Mouse (Mus musculus) hindbrain, embryonic 15.5 days (tissue): ENCODE results near the gene Prdm5. TPM values are rescaled to one million over a fixed set of nuclear protein-coding genes. Genes with fewer than 3 reads are reported as not detected.

Source experiments
- ATAC-seq: fragments of 200-750 bp; cut with Nextera tagmentation; 2 replicates; pipeline ENCODE4 v1.8.0; 2017; ENCODE audit warnings: low read depth, moderate number of reproducible peaks, moderate TSS enrichment; ENCODE audit not compliant: low FRiP score
- H3K27ac ChIP-seq: fragments of 300-500 bp; sonication (generic); replicated peaks from 2 replicates; pipeline ENCODE4 v1.5.1; 2015; ENCODE audit warnings: mild to moderate bottlenecking, inconsistent platforms
- H3K27me3 ChIP-seq: fragments of 300-500 bp; sonication (generic); 2 replicates; pipeline ENCODE4 v1.6.1; 2015; ENCODE audit warnings: control low read depth, inconsistent platforms
- H3K36me3 ChIP-seq: fragments of 300-500 bp; sonication (generic); 2 replicates; pipeline ENCODE4 v1.6.1; 2015; ENCODE audit warnings: control low read depth, inconsistent platforms
- H3K4me1 ChIP-seq: fragments of 300-500 bp; sonication (generic); replicated peaks from 2 replicates; pipeline ENCODE4 v1.6.1; 2015; ENCODE audit warnings: control low read depth, inconsistent platforms
- H3K4me2 ChIP-seq: fragments of 300-500 bp; sonication (generic); 2 replicates; pipeline ENCODE4 v1.6.1; 2015; ENCODE audit warnings: moderate library complexity, mild to moderate bottlenecking, inconsistent platforms
- H3K4me3 ChIP-seq: fragments of 300-500 bp; sonication (generic); 2 replicates; pipeline ENCODE4 v1.5.1; 2015; ENCODE audit warnings: mild to moderate bottlenecking, inconsistent platforms
- H3K9ac ChIP-seq: fragments of 300-500 bp; sonication (generic); 2 replicates; pipeline ENCODE4 v1.6.1; 2015; ENCODE audit warnings: inconsistent platforms
- H3K9me3 ChIP-seq: fragments of 300-500 bp; sonication (generic); 2 replicates; pipeline ENCODE4 v1.6.1; 2016; ENCODE audit warnings: control low read depth, inconsistent platforms
- WGBS: fragments of 180-500 bp; shearing (Covaris S2); methylation state at CpG from one replicate; pipeline ENCODE4 v1.1.7; 2015; 5-methylcytosine and 5-hydroxymethylcytosine counted together
- polyA plus RNA-seq: library from polyadenylated mRNA; unstranded; fragments of >200 nt; fragmentation: Nextera tagmentation; extraction: Ambion mirVana; gene quantifications from 2 replicates; pipeline ENCODE4 v1.2.1, GENCODE M21; 2015

The Prdm5 gene
- polyA plus RNA-seq, 1 experiment from 2014 or later, result 6.8 TPM

GRCm38 (mm10) chr6:65888835-65889234 is 110.0 kb downstream of the Prdm5 start:
- Histone ChIP-seq H3K27ac (no peak overlapping the region), H3K9me3 (no peaks in the 10 kb centered on the region), H3K4me2 (no peak overlapping the region), H3K4me3 (no peak overlapping the region), H3K27me3 (no peaks in the 10 kb centered on the region), H3K4me1 (no peaks in the 10 kb centered on the region), H3K9ac (no peak overlapping the region), H3K36me3 (no peaks in the 10 kb centered on the region)
- 70% methylated on average over 1 of the region's 1 CpGs for WGBS
- ATAC-seq, result no peak

- no peak overlapping the region for H3K4me3 ChIP-seq
- no peak overlapping the region for H3K4me2 ChIP-seq
- H3K9ac ChIP-seq, result no peak overlapping the region
- H3K36me3 ChIP-seq, result no peaks in the 10 kb centered on the region
- H3K27me3 ChIP-seq, result no peaks in the 10 kb centered on the region
- no peaks in the 10 kb centered on the region for H3K4me1 ChIP-seq
- 75% methylated on average over 4 of the region's 4 CpGs for WGBS
- no peak overlapping the region for H3K27ac ChIP-seq
- no peaks in the 10 kb centered on the region for H3K9me3 ChIP-seq
- no peak for ATAC-seq
These were observed 113.4 kb downstream of the Prdm5 start for GRCm38 (mm10) chr6:65892045-65892660.

GRCm38 (mm10) chr6:65906657-65907182 is 127.9 kb downstream of the Prdm5 start:
- no peak overlapping the region for H3K27ac ChIP-seq
- H3K4me2 ChIP-seq, result no peak overlapping the region
- H3K4me1 ChIP-seq, result no peaks in the 10 kb centered on the region
- H3K4me3 ChIP-seq, result no peak overlapping the region
- H3K27me3 ChIP-seq, result no peaks in the 10 kb centered on the region
- ATAC-seq, result no peak
- H3K9ac ChIP-seq, result no peak overlapping the region
- H3K9me3 ChIP-seq, result no peaks in the 10 kb centered on the region
- H3K36me3 ChIP-seq, result no peaks in the 10 kb centered on the region
- 86% methylated on average over 2 of the region's 2 CpGs for WGBS

GRCm38 (mm10) chr6:65915421-65915820 is 136.6 kb downstream of the Prdm5 start:
- WGBS, result 81% methylated on average over 5 of the region's 5 CpGs
- H3K4me3 ChIP-seq, result no peak overlapping the region
- H3K27me3 ChIP-seq, result no peaks in the 10 kb centered on the region
- no peaks in the 10 kb centered on the region for H3K9me3 ChIP-seq
- no peaks in the 10 kb centered on the region for H3K36me3 ChIP-seq
- ATAC-seq, result no peak
- H3K9ac ChIP-seq, result no peak overlapping the region
- H3K4me2 ChIP-seq, result no peak overlapping the region
- no peaks in the 10 kb centered on the region for H3K4me1 ChIP-seq
- H3K27ac ChIP-seq, result no peak overlapping the region

GRCm38 (mm10) chr6:65921703-65922102 is 142.9 kb downstream of the Prdm5 start:
- H3K27ac ChIP-seq, result no peak overlapping the region
- 87% methylated on average over 3 of the region's 3 CpGs for WGBS
- no peaks in the 10 kb centered on the region for H3K36me3 ChIP-seq
- no peak overlapping the region for H3K4me2 ChIP-seq
- no peaks in the 10 kb centered on the region for H3K4me1 ChIP-seq
- H3K9ac ChIP-seq, result no peak overlapping the region
- ATAC-seq, result no peak
- H3K4me3 ChIP-seq, result no peak overlapping the region
- no peaks in the 10 kb centered on the region for H3K27me3 ChIP-seq
- H3K9me3 ChIP-seq, result no peaks in the 10 kb centered on the region

- Histone ChIP-seq H3K4me1 (no peaks in the 10 kb centered on the region), H3K9ac (no peak overlapping the region), H3K36me3 (no peaks in the 10 kb centered on the region), H3K4me2 (no peak overlapping the region), H3K9me3 (no peaks in the 10 kb centered on the region), H3K4me3 (no peak overlapping the region), H3K27me3 (no peaks in the 10 kb centered on the region), H3K27ac (no peak overlapping the region)
- WGBS, result 58% methylated on average over 4 of the region's 4 CpGs
- ATAC-seq, result no peak
These were observed 144.8 kb downstream of the Prdm5 start for GRCm38 (mm10) chr6:65923501-65924084.

GRCm38 (mm10) chr6:65925737-65926333 is 147.0 kb downstream of the Prdm5 start:
- WGBS, result 61% methylated on average over 3 of the region's 3 CpGs
- H3K4me1 ChIP-seq, result no peaks in the 10 kb centered on the region
- H3K4me2 ChIP-seq, result no peak overlapping the region
- no peak for ATAC-seq
- no peaks in the 10 kb centered on the region for H3K27me3 ChIP-seq
- no peaks in the 10 kb centered on the region for H3K9me3 ChIP-seq
- no peaks in the 10 kb centered on the region for H3K36me3 ChIP-seq
- no peak overlapping the region for H3K27ac ChIP-seq
- H3K9ac ChIP-seq, result no peak overlapping the region
- H3K4me3 ChIP-seq, result no peak overlapping the region

- Histone ChIP-seq H3K4me2 (no peak overlapping the region), H3K27ac (no peak overlapping the region), H3K4me1 (0 out of 2 replicates have a peak, but pooled peaks cover 5% of the 10 kb centered on the region), H3K9me3 (no peaks in the 10 kb centered on the region), H3K36me3 (no peaks in the 10 kb centered on the region), H3K4me3 (no peak overlapping the region), H3K27me3 (no peaks in the 10 kb centered on the region), H3K9ac (no peak overlapping the region)
- no peak for ATAC-seq
- WGBS, result 86% methylated on average over 1 of the region's 1 CpGs
These were observed 151.7 kb downstream of the Prdm5 start for GRCm38 (mm10) chr6:65930523-65930922.

- H3K27me3 ChIP-seq, result no peaks in the 10 kb centered on the region
- H3K4me2 ChIP-seq, result no peak overlapping the region
- H3K4me1 ChIP-seq, result 0 out of 2 replicates have a peak, but pooled peaks cover 5% of the 10 kb centered on the region
- no peaks in the 10 kb centered on the region for H3K36me3 ChIP-seq
- no peak overlapping the region for H3K9ac ChIP-seq
- no peaks in the 10 kb centered on the region for H3K9me3 ChIP-seq
- no peak for ATAC-seq
- H3K27ac ChIP-seq, result no peak overlapping the region
- no peak overlapping the region for H3K4me3 ChIP-seq
- WGBS, result 24% methylated on average over 1 of the region's 1 CpGs
These were observed 154.0 kb downstream of the Prdm5 start for GRCm38 (mm10) chr6:65932776-65933175.

- H3K4me2 ChIP-seq, result no peak overlapping the region
- 13% methylated on average over 4 of the region's 4 CpGs for WGBS
- 0 out of 2 replicates have a peak, but pooled peaks cover 5% of the 10 kb centered on the region for H3K4me1 ChIP-seq
- no peaks in the 10 kb centered on the region for H3K27me3 ChIP-seq
- no peak overlapping the region for H3K9ac ChIP-seq
- H3K36me3 ChIP-seq, result no peaks in the 10 kb centered on the region
- no peak overlapping the region for H3K4me3 ChIP-seq
- no peak overlapping the region for H3K27ac ChIP-seq
- peak; percentile 66; the same call in 1 of the 2 replicates for ATAC-seq
- no peaks in the 10 kb centered on the region for H3K9me3 ChIP-seq
These were observed 154.4 kb downstream of the Prdm5 start for GRCm38 (mm10) chr6:65933177-65933576.

- ATAC-seq, result no peak
- H3K36me3 ChIP-seq, result no peaks in the 10 kb centered on the region
- no peak overlapping the region for H3K4me3 ChIP-seq
- H3K4me1 ChIP-seq, result 0 out of 2 replicates have a peak, but pooled peaks cover 5% of the 10 kb centered on the region
- H3K27me3 ChIP-seq, result no peaks in the 10 kb centered on the region
- no peak overlapping the region for H3K27ac ChIP-seq
- WGBS, result 90% methylated on average over 7 of the region's 7 CpGs
- H3K9me3 ChIP-seq, result no peaks in the 10 kb centered on the region
- no peak overlapping the region for H3K9ac ChIP-seq
- no peak overlapping the region for H3K4me2 ChIP-seq
These were observed 156.9 kb downstream of the Prdm5 start for GRCm38 (mm10) chr6:65935566-65936281.

GRCm38 (mm10) chr6:65950492-65950891 is 171.7 kb downstream of the Prdm5 start:
- Histone ChIP-seq H3K27me3 (no peaks in the 10 kb centered on the region), H3K9me3 (no peaks in the 10 kb centered on the region), H3K27ac (no peak overlapping the region), H3K4me2 (no peak overlapping the region), H3K9ac (no peak overlapping the region), H3K4me3 (no peak overlapping the region), H3K36me3 (no peaks in the 10 kb centered on the region), H3K4me1 (no peaks in the 10 kb centered on the region)
- ATAC-seq, result no peak
- 63% methylated on average over 6 of the region's 6 CpGs for WGBS
